Mouse (Mus musculus) hindbrain, embryonic 10.5 days (tissue): ENCODE results near the gene Rgs14. TPM values are rescaled to one million over a fixed set of nuclear protein-coding genes. Genes with fewer than 3 reads are reported as not detected.

Experiments
- polyA plus RNA-seq: library from polyadenylated mRNA; unstranded; fragments of >200 nt; fragmentation: Nextera tagmentation; extraction: Ambion mirVana; gene quantifications from 2 replicates; pipeline ENCODE4 v1.2.1, GENCODE M21; 2016

Gene Rgs14
- polyA plus RNA-seq, 1 experiment from 2014 or later: 0.68 TPM

Other genes starting within 250 kb of the Rgs14 start
- gene Gm17617, start 236.2 kb upstream of the Rgs14 start, polyA plus RNA-seq: not detected in 2 replicates
- gene Fgfr4, start 217.1 kb upstream of the Rgs14 start, polyA plus RNA-seq: 0.67 and 1.3 TPM in 2 replicates
- 69.3 and 73.9 TPM in 2 replicates for gene Nsd1, start 159.9 kb upstream of the Rgs14 start, polyA plus RNA-seq
- gene Prelid1, start 49.2 kb upstream of the Rgs14 start, polyA plus RNA-seq: 510 and 522 TPM in 2 replicates
- 80.9 and 83.7 TPM in 2 replicates for gene Rab24, start 47.8 kb upstream of the Rgs14 start, polyA plus RNA-seq
- gene Mxd3, start 39.9 kb upstream of the Rgs14 start, polyA plus RNA-seq: 25.2 and 33.7 TPM in 2 replicates
- 95.2 and 107 TPM in 2 replicates for gene Lman2, start 6.9 kb upstream of the Rgs14 start, polyA plus RNA-seq
- gene Slc34a1, start 28.5 kb downstream of the Rgs14 start, polyA plus RNA-seq: 0.22 TPM in 1 of 2 replicates, not detected in the other
- gene Pfn3, start 45.5 kb downstream of the Rgs14 start, polyA plus RNA-seq: not detected in 2 replicates
- gene F12, start 57.1 kb downstream of the Rgs14 start, polyA plus RNA-seq: 0.07 and 0.25 TPM in 2 replicates
- gene Grk6, start 75.3 kb downstream of the Rgs14 start, polyA plus RNA-seq: 51.5 and 52.3 TPM in 2 replicates
- 0.69 and 1.0 TPM in 2 replicates for gene Prr7, start 94.5 kb downstream of the Rgs14 start, polyA plus RNA-seq
- gene Dbn1, start 118.4 kb downstream of the Rgs14 start, polyA plus RNA-seq: 420 and 518 TPM in 2 replicates
- 194 and 221 TPM in 2 replicates for gene Pdlim7, start 143.9 kb downstream of the Rgs14 start, polyA plus RNA-seq
- gene Dok3, start 159.6 kb downstream of the Rgs14 start, polyA plus RNA-seq: 3.5 and 3.9 TPM in 2 replicates
- gene Ddx41, start 166.9 kb downstream of the Rgs14 start, polyA plus RNA-seq: 85.2 and 88.2 TPM in 2 replicates
- 63.7 and 64.3 TPM in 2 replicates for gene Fam193b, start 201.4 kb downstream of the Rgs14 start, polyA plus RNA-seq
- gene Tmed9, start 204.0 kb downstream of the Rgs14 start, polyA plus RNA-seq: 102 and 112 TPM in 2 replicates
- 32.2 and 39.9 TPM in 2 replicates for gene B4galt7, start 230.2 kb downstream of the Rgs14 start, polyA plus RNA-seq